ENCODE assay signal across 17 mouse cellular contexts in genomic region chr9:72451111-72451510, GRCm38 (mm10).
"Had no signal": no experiment of that assay in that cellular context is flagged by ENCODE, and none has a peak within 500 bp of the region (broad histone marks: within the 10 kb centered on the region; RNA-seq: fewer than 3 reads in every experiment).

No protein-coding gene starts in this region.

- H3K9me3 ChIP-seq: kidney, embryonic 15.5 days; limb, embryonic 10.5 days; lung, embryonic 15.5 days; midbrain, embryonic 13.5 days; neural tube, embryonic 15.5 days; stomach, embryonic 15.5 days had no signal

- H3K4me2 ChIP-seq: kidney, embryonic 15.5 days; lung, embryonic 15.5 days; midbrain, embryonic 13.5 days; neural tube, embryonic 15.5 days; stomach, embryonic 15.5 days had no signal

- H3K4me3 ChIP-seq: kidney, embryonic 15.5 days; limb, embryonic 10.5 days; lung, embryonic 15.5 days; midbrain, embryonic 13.5 days; myocyte; neural tube, embryonic 15.5 days; stomach, embryonic 15.5 days had no signal

- DNase-seq: kidney, adult 2 months; kidney, postnatal 14 days; layer of hippocampus, adult 9-11 months; layer of hippocampus, postnatal 36 days; lung, postnatal 14 days; retina, postnatal 1 day; right cerebral cortex, postnatal 4 days; spleen, adult 18-20 months had no signal

- H3K36me3 ChIP-seq: neural tube, embryonic 15.5 days had no signal

- H3K9ac ChIP-seq: kidney, embryonic 15.5 days; lung, embryonic 15.5 days; midbrain, embryonic 13.5 days; neural tube, embryonic 15.5 days; stomach, embryonic 15.5 days had no signal

- H3K27me3 ChIP-seq: kidney, embryonic 15.5 days; lung, embryonic 15.5 days; midbrain, embryonic 13.5 days; neural tube, embryonic 15.5 days; stomach, embryonic 15.5 days had no signal

- H3K27ac ChIP-seq: kidney, embryonic 15.5 days; limb, embryonic 10.5 days; lung, embryonic 15.5 days; macrophage; midbrain, embryonic 13.5 days; neural tube, embryonic 15.5 days; stomach, embryonic 15.5 days had no signal

- ATAC-seq: intestine, embryonic 16.5 days; midbrain, embryonic 13.5 days had no signal

- H3K4me1 ChIP-seq: kidney, embryonic 15.5 days; limb, embryonic 10.5 days; lung, embryonic 15.5 days; midbrain, embryonic 13.5 days; neural tube, embryonic 15.5 days; stomach, embryonic 15.5 days had no signal
